Mouse (Mus musculus) embryonic facial prominence, embryonic 13.5 days (tissue): ENCODE measurements at regions not wholly inside any gene's neighbourhood (a gene's known extent, or its start where the extent isn't known, plus 50 kb on each side); places are given as distances from the start of the nearest gene placed in this dataset.

ENCODE experiments used
- ATAC-seq: fragments of 200-750 bp; cut with Nextera tagmentation; 2 replicates; pipeline ENCODE4 v1.8.0; 2017; ENCODE audit warnings: low read depth; ENCODE audit not compliant: insufficient number of reproducible peaks, insufficient read depth, low FRiP score, low TSS enrichment
- H3K27ac ChIP-seq: fragments of 300-500 bp; sonication (generic); 2 replicates; pipeline ENCODE4 v1.5.1; 2015; ENCODE audit warnings: moderate library complexity, mild to moderate bottlenecking, inconsistent platforms
- H3K27me3 ChIP-seq: fragments of 300-500 bp; sonication (generic); 2 replicates; pipeline ENCODE4 v1.6.1; 2015; ENCODE audit warnings: mild to moderate bottlenecking, inconsistent platforms
- H3K36me3 ChIP-seq: fragments of 300-500 bp; sonication (generic); 2 replicates; pipeline ENCODE4 v1.6.1; 2015; ENCODE audit warnings: mild to moderate bottlenecking, inconsistent platforms
- H3K4me1 ChIP-seq: fragments of 300-500 bp; sonication (generic); 2 replicates; pipeline ENCODE4 v1.6.1; 2015; ENCODE audit warnings: inconsistent platforms
- H3K4me2 ChIP-seq: fragments of 300-500 bp; sonication (generic); 2 replicates; pipeline ENCODE4 v1.6.1; 2015; ENCODE audit warnings: moderate library complexity, mild to moderate bottlenecking, inconsistent platforms
- H3K4me3 ChIP-seq: fragments of 300-500 bp; sonication (generic); 2 replicates; pipeline ENCODE4 v1.5.1; 2015; ENCODE audit warnings: mild to moderate bottlenecking, inconsistent platforms
- H3K9ac ChIP-seq: fragments of 300-500 bp; sonication (generic); 2 replicates; pipeline ENCODE4 v1.6.1; 2015; ENCODE audit warnings: mild to moderate bottlenecking, inconsistent platforms
- H3K9me3 ChIP-seq: fragments of 300-500 bp; sonication (generic); 2 replicates; pipeline ENCODE4 v1.6.1; 2016; ENCODE audit warnings: inconsistent platforms
- WGBS: fragments of 180-500 bp; shearing (Covaris S2); methylation state at CpG from one replicate; pipeline ENCODE4 v1.1.7; 2015; ENCODE audit warnings: mixed read lengths; 5-methylcytosine and 5-hydroxymethylcytosine counted together

DNA sequence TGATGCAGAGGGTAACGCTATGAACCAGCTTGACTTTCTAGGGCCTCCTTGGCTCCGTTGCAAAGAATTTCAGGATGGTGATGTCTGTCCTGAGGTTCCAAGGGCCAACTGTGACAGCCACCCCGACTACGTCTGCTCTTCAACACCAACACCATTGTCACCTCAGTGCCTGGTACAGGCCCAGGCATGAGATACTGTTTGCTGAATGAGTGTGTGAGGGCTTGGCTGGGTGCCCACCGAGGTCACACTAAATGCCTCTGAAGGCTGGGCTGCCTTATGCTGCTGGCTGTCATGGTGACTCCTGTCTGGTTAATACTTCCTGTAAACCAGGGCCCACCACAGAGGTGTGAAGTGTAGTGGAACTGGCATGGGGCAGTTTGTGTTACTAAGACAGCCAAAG lies 279.5 kb upstream of the Kcnab2 start:
- Histone ChIP-seq H3K9me3 (no peaks in the 10 kb centered on the region), H3K4me2 (no peak overlapping the region), H3K9ac (no peak overlapping the region), H3K36me3 (no peaks in the 10 kb centered on the region), H3K27ac (no peak overlapping the region), H3K27me3 (no peaks in the 10 kb centered on the region), H3K4me3 (no peak overlapping the region), H3K4me1 (no peaks in the 10 kb centered on the region)
- ATAC-seq = no peak
- WGBS = 91% methylated on average over 5 of the region's 5 CpGs

GRCm38 (mm10) chr4:152756535-152756934 lies 278.9 kb upstream of the Kcnab2 start:
- H3K4me3 ChIP-seq = no peak overlapping the region
- no peak overlapping the region for H3K4me2 ChIP-seq
- no peak overlapping the region for H3K27ac ChIP-seq
- H3K4me1 ChIP-seq = no peaks in the 10 kb centered on the region
- ATAC-seq = no peak
- H3K9ac ChIP-seq = no peak overlapping the region
- 87% methylated on average over 10 of the region's 10 CpGs for WGBS
- no peaks in the 10 kb centered on the region for H3K36me3 ChIP-seq
- no peaks in the 10 kb centered on the region for H3K27me3 ChIP-seq
- H3K9me3 ChIP-seq = no peaks in the 10 kb centered on the region

DNA sequence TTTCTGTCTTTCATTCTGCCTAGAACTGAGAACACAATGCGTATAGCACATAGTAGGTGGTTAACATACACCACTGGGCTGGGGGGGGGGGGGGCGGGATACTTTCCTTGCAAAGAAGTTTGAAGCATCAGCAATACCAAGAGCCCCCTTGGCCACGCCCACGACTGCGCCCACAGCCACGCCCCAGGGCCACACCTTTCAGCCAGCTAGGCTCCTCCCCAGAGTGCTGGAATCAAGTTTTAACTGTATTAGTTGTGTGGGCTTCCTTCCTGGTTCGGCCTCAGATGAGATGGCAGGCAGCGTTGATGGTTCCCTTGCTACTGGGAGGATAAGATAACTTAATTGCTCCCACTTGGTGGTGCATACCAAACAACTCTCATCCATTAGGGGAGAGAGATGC lies 278.1 kb upstream of the Kcnab2 start:
- ATAC-seq = no peak
- no peak overlapping the region for H3K4me2 ChIP-seq
- no peak overlapping the region for H3K9ac ChIP-seq
- no peak overlapping the region for H3K27ac ChIP-seq
- WGBS = 86% methylated on average over 8 of the region's 8 CpGs
- H3K4me1 ChIP-seq = no peaks in the 10 kb centered on the region
- H3K36me3 ChIP-seq = no peaks in the 10 kb centered on the region
- no peaks in the 10 kb centered on the region for H3K27me3 ChIP-seq
- H3K4me3 ChIP-seq = no peak overlapping the region
- no peaks in the 10 kb centered on the region for H3K9me3 ChIP-seq

- Histone ChIP-seq H3K4me3 (no peak overlapping the region), H3K36me3 (no peaks in the 10 kb centered on the region), H3K27ac (no peak overlapping the region), H3K4me2 (no peak overlapping the region), H3K9me3 (no peaks in the 10 kb centered on the region), H3K4me1 (no peaks in the 10 kb centered on the region), H3K9ac (no peak overlapping the region), H3K27me3 (peaks cover 7% of the 10 kb centered on the region; the same call in 1 of the 2 replicates)
- no peak for ATAC-seq
- WGBS = 30% methylated on average over 11 of the region's 11 CpGs
Measured at GRCm38 (mm10) chr4:152744366-152744765, 266.7 kb upstream of the Kcnab2 start.

DNA sequence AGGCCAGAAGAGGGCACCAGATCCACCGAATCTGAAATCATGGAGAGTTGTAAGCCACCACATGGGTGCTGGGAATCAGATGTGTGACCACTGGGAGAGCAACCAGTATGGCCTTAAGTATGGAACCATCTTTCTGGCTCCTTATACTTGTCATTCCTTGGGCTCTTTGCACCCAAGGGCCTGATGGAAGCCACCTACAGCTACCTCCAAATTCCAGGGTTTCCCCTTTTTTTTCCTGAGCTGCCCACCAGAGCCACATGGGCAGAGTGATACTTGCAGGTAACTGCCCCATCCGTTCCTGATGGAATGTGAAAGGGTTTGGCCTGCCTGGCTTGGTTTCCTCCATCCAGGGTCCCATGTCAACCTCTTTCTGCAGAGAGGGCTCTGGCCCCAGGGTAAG lies 255.3 kb upstream of the Kcnab2 start:
- WGBS = 88% methylated on average over 2 of the region's 2 CpGs
- H3K36me3 ChIP-seq = no peaks in the 10 kb centered on the region
- no peak overlapping the region for H3K4me2 ChIP-seq
- H3K9ac ChIP-seq = no peak overlapping the region
- no peak overlapping the region for H3K27ac ChIP-seq
- H3K27me3 ChIP-seq = no peaks in the 10 kb centered on the region
- ATAC-seq = no peak
- H3K9me3 ChIP-seq = no peaks in the 10 kb centered on the region
- H3K4me3 ChIP-seq = no peak overlapping the region
- no peaks in the 10 kb centered on the region for H3K4me1 ChIP-seq

GRCm38 (mm10) chr4:152731988-152732387 lies 254.3 kb upstream of the Kcnab2 start:
- no peaks in the 10 kb centered on the region for H3K9me3 ChIP-seq
- no peak overlapping the region for H3K27ac ChIP-seq
- H3K4me2 ChIP-seq = no peak overlapping the region
- no peaks in the 10 kb centered on the region for H3K27me3 ChIP-seq
- 72% methylated on average over 10 of the region's 10 CpGs for WGBS
- no peak for ATAC-seq
- no peaks in the 10 kb centered on the region for H3K4me1 ChIP-seq
- no peaks in the 10 kb centered on the region for H3K36me3 ChIP-seq
- H3K4me3 ChIP-seq = no peak overlapping the region
- H3K9ac ChIP-seq = no peak overlapping the region

GRCm38 (mm10) chr4:152731082-152731720 lies 253.5 kb upstream of the Kcnab2 start:
- Histone ChIP-seq H3K4me2 (no peak overlapping the region), H3K4me1 (no peaks in the 10 kb centered on the region), H3K9me3 (no peaks in the 10 kb centered on the region), H3K36me3 (no peaks in the 10 kb centered on the region), H3K4me3 (no peak overlapping the region), H3K27me3 (no peaks in the 10 kb centered on the region), H3K27ac (no peak overlapping the region), H3K9ac (no peak overlapping the region)
- ATAC-seq = no peak
- 58% methylated on average over 10 of the region's 10 CpGs for WGBS

- Histone ChIP-seq H3K4me2 (no peak overlapping the region), H3K4me1 (no peaks in the 10 kb centered on the region), H3K27me3 (peaks cover 8% of the 10 kb centered on the region), H3K36me3 (no peaks in the 10 kb centered on the region), H3K4me3 (no peak overlapping the region), H3K9ac (no peak overlapping the region), H3K27ac (no peak overlapping the region), H3K9me3 (no peaks in the 10 kb centered on the region)
- no peak for ATAC-seq
- WGBS = 84% methylated on average over 6 of the region's 6 CpGs
Measured at GRCm38 (mm10) chr4:152729421-152729820, 251.8 kb upstream of the Kcnab2 start.

GRCm38 (mm10) chr4:152725881-152726280 lies 248.2 kb upstream of the Kcnab2 start:
- Histone ChIP-seq H3K4me2 (no peak overlapping the region), H3K27ac (no peak overlapping the region), H3K4me3 (no peak overlapping the region), H3K27me3 (peaks cover 21% of the 10 kb centered on the region), H3K4me1 (no peaks in the 10 kb centered on the region), H3K9ac (no peak overlapping the region), H3K9me3 (no peaks in the 10 kb centered on the region), H3K36me3 (no peaks in the 10 kb centered on the region)
- ATAC-seq = no peak
- WGBS = 50% methylated on average over 5 of the region's 5 CpGs

DNA sequence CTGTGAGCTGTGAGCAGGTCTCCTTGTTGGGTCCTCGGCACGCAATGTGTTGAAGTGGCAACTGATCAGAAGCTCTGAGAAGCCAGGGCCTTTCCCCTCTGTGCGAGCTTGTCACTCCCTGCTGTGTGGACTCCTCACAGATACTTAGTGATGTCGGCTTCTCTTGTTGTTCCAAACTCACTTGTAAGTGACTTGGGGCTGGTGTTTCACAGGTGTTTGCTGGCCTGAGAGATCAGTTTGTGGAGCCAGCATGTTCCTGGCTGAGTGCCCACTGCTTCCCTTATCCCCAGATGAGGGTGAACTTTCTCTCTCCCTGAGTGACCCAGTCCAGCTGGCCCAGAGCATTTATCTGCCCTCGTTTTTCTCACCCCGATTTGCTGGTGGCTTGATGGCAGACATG lies 247.8 kb upstream of the Kcnab2 start:
- Histone ChIP-seq H3K36me3 (no peaks in the 10 kb centered on the region), H3K27ac (no peak overlapping the region), H3K27me3 (peaks cover 21% of the 10 kb centered on the region), H3K9ac (no peak overlapping the region), H3K9me3 (no peaks in the 10 kb centered on the region), H3K4me1 (no peaks in the 10 kb centered on the region), H3K4me2 (no peak overlapping the region), H3K4me3 (no peak overlapping the region)
- 47% methylated on average over 6 of the region's 6 CpGs for WGBS
- no peak for ATAC-seq

DNA sequence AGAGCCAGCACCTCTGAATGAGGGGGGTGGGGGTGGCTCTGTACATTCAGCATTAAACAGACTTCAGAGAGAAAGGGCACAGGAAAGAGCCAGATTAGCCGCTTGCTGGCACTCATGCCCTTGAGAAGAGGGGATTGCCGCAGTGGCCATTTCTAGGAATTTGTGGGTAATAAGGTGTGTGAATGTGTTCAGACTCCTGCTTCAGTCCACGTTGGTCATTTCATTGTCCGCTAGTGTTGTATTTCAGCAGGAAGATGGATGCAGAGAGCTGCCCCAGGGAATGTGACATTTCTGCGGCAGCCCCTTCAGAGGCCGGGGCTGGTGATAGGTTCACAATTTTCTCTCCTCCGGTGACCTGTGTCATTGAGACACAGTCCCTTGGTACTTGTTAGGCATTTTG lies 247.1 kb upstream of the Kcnab2 start:
- no peaks in the 10 kb centered on the region for H3K36me3 ChIP-seq
- 32% methylated on average over 7 of the region's 7 CpGs for WGBS
- H3K27me3 ChIP-seq = peaks cover 21% of the 10 kb centered on the region
- H3K9me3 ChIP-seq = no peaks in the 10 kb centered on the region
- no peaks in the 10 kb centered on the region for H3K4me1 ChIP-seq
- no peak for ATAC-seq
- no peak overlapping the region for H3K27ac ChIP-seq
- no peak overlapping the region for H3K4me3 ChIP-seq
- H3K9ac ChIP-seq = no peak overlapping the region
- no peak overlapping the region for H3K4me2 ChIP-seq

DNA sequence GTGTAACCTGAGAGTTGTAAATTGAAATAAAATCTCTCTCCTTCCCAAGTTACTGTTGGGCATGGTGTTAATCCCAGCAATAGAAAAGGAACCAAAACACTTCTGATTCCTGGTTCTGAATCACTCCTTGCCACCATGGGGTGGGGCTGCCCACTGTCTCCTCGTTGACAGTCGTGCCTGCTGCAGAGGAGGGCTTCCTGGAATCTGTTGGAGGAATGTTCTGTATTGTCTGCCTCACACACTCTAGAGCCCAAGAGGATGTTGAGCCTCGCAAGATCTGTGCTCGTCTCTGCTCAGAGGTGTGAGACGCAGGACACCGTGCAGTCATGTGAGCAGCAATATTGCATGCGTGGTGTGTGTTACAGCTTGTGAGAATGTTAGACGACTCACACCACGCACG lies 246.4 kb upstream of the Kcnab2 start:
- Histone ChIP-seq H3K9ac (no peak overlapping the region), H3K36me3 (no peaks in the 10 kb centered on the region), H3K4me1 (no peaks in the 10 kb centered on the region), H3K27ac (no peak overlapping the region), H3K27me3 (peaks cover 21% of the 10 kb centered on the region), H3K4me2 (no peak overlapping the region), H3K9me3 (no peaks in the 10 kb centered on the region), H3K4me3 (no peak overlapping the region)
- ATAC-seq = no peak
- 58% methylated on average over 10 of the region's 10 CpGs for WGBS

DNA sequence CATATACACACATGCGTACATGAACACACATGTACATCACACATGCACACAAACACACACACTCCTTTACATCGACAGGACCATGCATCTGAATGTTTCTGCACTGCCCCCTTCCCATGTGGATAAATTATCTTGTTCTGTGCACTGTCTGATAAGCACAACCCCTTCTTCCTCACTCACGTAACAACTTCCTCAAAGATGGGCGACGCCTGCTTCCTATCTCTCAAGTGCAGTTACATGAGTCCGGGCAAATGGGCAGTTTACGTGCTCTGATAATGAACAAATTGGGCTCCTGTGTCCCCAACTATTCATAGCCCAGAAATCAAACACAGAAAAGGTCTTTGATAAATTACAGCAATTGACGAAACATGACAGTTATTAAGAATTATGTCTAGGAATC lies 242.9 kb upstream of the Kcnab2 start:
- H3K4me1 ChIP-seq = no peaks in the 10 kb centered on the region
- H3K36me3 ChIP-seq = no peaks in the 10 kb centered on the region
- no peaks in the 10 kb centered on the region for H3K9me3 ChIP-seq
- 90% methylated on average over 8 of the region's 8 CpGs for WGBS
- H3K9ac ChIP-seq = no peak overlapping the region
- H3K4me3 ChIP-seq = no peak overlapping the region
- no peak for ATAC-seq
- no peak overlapping the region for H3K27ac ChIP-seq
- no peak overlapping the region for H3K4me2 ChIP-seq
- H3K27me3 ChIP-seq = peaks cover 21% of the 10 kb centered on the region
